Mouse (Mus musculus) WW6 (cell line): ENCODE results near the gene Hexim1.
A peak's percentile ranks its signal among the peaks of the same experiment; 100 is the strongest.

ENCODE experiments used
- DNase-seq: peaks from one replicate; pipeline ENCODE4 v3.0.0-alpha.2; 2013; ENCODE audit warnings: low read depth, low spot score

Gene Hexim1

DNA sequence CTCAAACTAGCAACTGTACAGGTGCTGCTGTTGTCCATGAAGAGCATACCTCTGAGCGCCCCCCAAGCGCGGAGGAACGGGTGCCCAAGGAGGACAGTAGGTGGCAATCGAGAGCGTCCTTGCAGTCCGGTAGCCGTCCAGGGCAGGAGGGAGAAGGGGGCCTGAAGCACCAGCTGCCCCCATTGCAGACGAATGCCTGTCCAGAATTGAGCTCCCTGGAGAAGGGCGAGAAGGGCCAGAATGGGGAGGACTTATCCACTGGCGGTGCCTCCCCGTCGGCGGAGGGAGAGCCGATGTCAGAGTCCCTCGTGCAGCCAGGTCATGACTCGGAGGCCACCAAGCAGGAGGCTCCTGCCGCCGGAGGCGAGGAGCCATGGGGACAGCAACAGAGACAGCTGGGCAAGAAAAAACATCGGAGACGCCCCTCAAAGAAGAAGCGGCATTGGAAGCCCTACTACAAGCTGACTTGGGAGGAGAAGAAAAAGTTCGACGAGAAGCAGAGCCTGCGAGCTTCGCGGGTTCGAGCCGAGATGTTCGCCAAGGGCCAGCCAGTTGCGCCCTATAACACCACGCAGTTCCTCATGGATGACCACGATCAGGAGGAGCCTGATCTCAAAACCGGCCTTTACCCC is 1.0 kb downstream of the Hexim1 start:
- DNase-seq: no peak

DNA sequence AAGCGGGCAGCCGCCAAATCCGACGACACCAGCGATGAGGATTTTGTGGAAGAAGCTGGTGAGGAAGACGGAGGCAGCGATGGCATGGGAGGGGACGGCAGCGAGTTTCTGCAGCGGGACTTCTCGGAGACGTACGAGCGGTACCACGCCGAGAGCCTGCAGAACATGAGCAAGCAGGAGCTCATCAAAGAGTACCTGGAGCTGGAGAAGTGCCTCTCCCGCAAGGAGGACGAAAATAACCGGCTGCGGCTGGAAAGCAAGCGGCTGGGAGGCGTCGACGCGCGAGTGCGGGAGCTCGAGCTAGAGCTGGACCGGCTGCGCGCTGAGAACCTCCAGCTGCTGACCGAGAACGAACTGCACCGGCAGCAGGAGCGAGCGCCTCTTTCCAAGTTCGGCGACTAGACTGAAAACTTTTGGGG is 1.6 kb downstream of the Hexim1 start:
- no peak for DNase-seq

DNA sequence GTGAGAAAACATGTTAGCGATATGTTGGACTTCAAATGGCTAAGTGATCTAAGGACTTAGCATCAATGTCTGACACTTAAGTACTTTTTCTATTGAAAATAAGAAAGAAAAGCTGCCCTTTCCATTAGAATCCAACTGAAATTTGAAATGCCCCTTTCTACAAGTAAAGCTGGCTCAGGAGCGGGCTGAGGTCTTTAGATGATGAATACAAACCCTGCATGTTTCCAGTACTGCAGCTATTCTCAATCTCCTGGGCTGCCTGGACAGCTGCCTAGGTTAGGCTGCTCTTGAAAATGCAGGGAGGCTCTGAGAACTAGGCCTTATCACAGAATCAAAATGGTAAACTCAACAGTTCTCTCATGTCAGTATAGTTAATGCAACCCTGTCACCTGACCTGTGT is 2.8 kb downstream of the Hexim1 start:
- DNase-seq: no peak

DNA sequence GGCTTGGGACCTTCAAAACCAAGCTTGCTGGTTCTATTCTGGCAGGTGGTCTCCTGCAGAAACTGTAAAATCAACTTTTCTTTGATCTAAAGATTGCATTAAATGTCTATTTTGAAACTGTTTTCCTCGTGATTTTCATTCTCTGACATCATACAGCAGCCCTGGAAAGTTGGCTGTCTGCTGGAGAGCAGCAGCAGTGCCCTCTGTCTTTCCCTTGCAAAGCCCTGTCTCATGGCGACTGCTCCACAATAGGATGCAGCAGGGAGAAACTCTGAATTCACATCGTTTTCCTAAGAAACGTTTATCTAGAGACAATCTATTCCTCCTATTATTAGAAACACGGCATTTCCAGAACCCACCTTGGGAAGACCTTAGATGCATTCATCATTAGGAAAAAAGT is 3.6 kb downstream of the Hexim1 start:
- no peak for DNase-seq

DNA sequence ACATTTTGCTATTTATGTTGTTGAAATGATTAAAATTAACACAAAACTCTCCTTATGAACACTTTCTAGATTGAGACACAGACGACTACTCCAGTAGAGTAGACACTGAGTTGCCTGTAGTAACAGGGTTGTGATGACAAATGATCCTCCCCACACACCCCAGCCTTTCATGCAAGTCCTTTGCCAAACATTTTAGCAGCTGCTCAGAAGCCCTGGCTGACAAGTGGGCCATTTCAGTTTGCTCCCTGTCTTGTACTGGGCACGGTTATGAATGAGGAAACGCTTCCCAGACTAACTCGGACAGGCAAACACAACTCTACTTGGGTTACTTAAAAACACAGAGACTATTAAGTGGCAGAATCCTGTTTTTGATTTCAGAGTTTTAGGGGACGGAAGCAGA is 4.3 kb downstream of the Hexim1 start:
- DNase-seq: no peak

DNA sequence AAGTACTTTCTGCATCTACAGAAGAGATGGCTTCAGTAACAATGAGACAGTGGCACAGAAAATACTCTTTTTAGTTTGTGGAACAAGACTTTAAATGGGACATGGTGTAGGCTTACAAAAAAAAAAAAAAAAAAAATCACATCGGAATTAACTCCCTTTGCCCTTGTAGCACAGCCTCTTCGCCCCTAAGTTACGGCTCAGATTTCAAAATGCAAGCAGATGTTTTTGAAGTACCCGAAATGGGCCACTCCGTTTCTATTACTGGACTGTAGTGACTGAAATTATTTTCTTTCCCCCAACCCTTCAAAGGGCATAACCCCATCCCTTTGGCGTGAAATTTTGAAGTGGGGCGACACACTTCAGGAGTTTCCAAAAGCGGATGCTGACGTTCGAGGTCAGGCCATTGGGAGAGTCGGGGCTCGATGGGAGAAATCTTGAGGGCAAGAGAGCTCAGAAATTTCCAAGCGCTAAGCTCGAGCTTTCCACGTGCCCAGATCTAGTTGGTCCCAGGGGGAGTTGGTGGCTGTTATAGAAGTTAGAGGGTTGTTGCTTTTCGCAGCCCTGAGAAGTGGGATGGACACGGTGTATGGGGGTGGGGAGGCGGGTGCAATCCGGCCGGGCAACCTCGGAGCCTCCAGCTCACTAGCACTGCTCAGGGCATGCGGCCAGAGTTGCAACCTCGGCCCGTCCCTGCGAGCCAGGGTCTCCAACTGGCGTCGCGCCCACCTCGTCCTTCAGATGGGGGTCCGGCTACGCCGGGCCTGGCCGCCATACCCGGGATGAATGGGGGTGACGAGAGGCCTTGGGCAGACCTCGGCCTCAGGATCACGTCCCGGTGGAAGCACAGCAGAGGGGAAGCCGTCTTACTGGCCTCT is 15.9 kb downstream of the Hexim1 start, which contains the start of gene Hexim2:
Gene Hexim2, plus strand, starts transcription at position 729 of the 875 bp plus-strand sequence.
- no peak for DNase-seq

DNA sequence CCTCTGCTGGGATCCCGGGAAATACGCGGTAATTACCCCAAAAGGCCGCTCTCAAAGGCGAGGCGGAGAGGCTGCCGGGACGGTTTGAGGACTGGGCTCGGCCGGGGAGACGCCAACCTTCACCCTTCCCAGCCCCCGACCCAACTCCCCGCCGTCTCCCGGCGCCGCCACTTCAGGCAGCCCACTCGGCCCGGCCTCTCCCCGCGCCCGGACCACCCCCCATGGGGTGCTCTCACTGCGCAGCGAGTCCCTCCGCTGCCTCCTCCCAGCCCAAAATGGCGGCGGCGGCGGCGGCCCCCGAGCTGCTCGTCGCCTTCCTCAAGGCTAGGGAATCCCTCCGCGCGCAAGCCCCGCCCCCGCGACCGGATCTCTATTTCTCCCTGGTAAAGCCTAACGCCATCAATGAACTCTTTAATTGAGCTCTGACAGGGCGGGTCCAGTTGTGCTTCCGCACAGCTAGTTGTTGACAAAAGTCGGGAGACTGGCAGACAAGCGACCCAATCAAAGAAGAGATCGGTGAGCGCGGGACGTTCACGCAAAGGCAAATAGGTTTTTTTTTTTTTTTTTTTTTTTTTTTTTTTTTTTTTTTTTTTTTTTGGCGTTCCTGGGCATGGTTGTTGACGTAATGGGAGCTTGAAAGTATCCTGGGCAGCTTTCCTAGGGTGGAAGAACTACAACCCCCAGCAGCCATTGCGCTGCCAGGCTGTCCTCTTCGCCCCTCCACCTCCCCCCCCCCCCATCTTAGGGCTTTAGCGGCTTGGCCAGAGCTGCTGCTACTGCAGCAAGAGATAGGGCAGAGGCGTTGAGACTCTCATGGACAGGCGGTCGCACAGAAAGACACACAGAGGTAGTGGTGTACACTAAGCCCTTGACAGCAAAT is 16.8 kb downstream of the Hexim1 start:
- peak; percentile 100 for DNase-seq

DNA sequence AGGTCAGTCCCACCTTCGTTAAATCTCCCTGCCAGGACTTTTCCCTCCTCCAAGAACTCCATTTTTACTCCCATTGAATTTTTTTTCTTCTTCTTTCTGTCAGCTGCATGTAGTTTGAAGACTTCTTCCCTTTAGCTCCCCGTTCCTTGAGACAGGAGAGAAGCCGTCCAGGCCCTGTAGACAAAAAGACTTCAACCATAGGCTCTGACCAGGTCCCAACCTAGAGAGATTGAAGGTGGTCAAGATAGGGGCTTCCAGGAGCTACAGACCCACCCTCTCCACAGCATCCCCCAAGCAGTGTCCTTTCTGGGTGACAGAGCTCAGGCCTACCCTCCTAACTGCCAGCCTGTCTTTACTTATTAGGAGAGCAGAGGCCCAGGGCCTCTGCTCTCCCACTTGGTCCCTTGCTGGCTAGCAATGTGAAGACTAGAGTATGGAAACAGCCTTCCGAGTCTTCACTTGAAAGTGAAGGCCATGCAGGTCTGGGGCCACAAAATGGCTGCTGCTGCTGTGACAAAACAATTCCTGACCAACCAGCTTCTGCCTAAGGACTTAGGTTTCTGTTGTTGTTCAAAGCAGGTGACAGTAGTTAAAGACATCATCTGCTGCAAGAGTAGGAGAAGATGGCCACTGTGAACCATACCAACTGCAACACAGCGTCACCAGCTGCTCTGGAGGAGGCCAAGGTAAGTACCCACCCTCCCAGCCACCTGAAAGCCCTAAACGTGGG is 17.6 kb downstream of the Hexim1 start:
- no peak for DNase-seq

DNA sequence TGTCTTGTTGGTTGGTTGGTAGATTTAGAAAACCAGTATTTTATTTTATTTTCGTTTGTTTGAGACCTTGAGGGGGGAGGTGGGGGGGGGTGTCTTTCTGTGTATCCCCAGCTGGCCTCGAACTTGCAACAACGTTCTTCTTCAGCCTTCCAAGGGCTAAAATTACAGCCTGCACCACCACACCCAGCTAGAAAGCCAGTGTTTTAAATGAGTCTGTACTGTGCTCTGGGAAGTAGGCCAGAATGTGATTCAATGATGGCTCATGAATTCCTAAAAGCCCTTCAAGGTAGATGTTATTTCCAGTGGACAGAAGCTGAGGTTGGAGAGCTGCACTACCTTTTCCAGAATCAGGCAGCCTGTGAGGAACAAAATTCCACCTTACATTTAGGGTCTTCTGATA is 18.2 kb downstream of the Hexim1 start:
- DNase-seq: no peak

DNA sequence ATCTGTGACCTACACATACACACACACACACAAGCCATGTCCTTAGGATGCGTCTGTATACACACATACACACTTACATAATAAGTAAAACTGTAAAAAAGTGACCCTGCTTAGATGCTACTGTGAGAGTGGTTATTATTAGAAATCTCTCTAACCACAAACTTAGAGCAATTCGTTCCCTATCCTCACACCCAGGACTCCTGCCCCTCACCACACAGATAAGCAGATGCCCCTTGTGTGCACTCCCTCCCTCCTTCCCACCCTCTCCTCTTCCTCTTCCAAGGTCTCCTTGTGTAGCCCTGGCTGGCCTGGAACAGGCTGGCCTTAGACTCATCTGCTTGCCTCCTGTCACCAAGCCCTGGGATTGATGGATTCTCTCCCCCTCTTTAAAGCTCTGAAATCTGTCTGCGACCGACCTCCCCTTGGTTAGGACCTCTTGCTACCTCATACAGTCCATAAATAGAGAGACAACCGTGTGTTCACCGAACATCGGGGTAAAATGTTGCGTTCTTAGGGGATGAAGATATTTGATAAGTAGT is 20.1 kb downstream of the Hexim1 start:
- DNase-seq: no peak

DNA sequence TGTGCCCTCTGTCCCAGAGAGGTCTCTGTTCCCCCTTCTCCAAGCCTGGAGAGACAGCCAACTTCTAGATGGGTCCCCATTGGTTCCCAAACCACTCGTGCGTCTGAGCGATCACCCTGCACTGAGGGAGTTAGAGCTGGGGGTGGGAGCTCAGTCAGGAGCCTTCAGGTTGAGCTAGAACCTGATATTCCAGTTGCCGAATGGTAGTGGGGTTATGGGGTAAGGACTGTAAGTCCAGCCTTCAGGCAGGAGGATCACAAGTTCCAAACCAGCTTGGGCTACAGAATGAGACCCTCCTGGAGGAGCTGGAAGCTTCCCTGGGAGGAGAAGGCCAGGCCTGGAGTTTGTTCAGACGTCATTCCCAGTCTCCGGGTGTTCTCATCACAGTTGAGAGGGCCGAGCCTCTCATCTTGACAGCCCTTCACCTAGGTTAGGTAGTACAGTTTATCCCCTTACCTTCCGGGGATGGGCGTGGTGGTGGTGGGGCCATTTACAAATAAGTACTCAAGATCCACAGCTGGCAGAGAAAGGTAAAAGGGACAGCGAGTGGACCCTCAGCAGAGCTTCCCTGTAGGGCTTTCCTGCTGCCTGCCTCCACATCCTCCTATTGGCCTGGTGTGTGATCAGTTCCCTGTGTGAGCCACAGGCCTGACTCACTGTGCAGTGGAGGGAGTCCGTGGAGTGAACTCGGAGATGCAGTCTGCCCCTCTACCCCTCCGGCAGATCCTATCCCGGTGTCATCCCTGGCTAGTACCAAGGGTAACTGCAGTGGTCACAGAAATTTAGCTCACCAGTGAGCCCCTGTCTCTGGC is 24.1 kb downstream of the Hexim1 start:
- no peak for DNase-seq

DNA sequence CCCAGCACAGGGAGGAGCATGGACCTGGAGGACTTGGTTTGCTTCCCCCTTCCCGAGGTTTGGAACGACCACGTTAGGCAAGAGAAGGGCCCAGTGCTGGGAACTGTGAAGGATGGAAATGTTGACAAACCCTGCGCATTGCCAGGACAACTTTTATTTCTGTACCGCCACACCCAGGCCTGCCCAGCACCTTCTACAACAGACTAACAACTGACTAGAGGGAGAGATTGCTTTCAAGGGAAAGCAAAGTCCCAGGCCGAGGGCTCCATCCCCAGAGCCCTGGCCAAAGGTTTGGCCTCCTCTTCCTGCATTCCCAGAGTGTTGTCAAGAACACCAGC is 24.7 kb downstream of the Hexim1 start:
- DNase-seq: no peak

DNA sequence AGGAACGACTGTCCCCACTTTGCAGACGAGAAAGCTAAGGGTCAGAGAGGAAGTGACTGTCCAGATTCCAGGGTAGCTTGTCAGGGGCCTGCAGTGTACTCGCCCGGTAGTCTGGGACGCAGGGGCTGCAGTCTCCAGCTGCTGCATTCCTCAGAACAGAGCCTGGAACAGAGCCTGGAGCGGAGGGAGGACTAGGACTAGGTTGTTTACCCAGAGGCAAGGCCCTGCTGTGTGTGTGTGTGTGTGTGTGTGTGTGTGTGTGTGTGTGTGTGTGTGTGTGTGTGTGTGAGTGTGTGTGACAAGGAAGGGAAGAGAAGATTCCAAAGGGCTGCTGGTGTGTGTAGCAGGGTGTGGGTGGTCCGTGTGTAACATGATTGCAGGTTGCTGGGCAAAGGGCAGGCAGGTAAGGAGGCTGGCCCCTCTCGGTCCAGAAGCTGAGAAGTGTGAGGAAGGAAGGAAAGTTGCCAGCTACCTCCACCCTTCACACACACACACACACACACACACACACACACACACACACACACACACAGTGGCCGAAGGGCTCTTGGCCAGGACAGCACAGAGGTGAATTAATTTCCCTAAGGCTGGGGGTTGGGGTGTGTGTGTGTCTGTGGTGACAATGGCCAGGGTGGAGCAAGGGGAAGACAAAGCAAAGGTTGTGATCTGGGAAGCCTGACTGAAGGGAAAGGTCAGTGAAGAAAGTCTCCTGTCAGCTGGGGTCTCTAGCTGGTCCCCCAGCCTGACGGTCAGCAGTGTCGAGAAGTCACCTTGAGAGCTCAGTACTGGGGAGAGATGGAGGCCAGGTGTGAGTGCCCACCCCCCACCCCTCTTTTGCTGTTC is 25.3 kb downstream of the Hexim1 start:
- no peak for DNase-seq

DNA sequence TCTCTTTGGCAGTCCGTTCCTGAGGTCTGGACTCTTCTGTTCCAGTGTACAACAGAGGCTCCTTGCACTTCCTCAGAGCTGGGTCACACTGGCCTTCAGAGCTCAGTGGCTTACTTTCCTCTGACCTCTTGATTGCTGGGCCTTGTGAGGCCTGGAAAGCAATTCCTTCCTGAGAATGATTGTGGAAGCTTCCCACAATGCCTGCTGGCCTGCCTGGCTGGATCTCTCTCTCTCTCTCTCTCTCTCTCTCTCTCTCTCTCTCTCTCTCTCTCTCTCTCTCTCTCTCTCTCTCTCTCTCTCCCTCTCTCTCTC is 25.9 kb downstream of the Hexim1 start:
- no peak for DNase-seq

DNA sequence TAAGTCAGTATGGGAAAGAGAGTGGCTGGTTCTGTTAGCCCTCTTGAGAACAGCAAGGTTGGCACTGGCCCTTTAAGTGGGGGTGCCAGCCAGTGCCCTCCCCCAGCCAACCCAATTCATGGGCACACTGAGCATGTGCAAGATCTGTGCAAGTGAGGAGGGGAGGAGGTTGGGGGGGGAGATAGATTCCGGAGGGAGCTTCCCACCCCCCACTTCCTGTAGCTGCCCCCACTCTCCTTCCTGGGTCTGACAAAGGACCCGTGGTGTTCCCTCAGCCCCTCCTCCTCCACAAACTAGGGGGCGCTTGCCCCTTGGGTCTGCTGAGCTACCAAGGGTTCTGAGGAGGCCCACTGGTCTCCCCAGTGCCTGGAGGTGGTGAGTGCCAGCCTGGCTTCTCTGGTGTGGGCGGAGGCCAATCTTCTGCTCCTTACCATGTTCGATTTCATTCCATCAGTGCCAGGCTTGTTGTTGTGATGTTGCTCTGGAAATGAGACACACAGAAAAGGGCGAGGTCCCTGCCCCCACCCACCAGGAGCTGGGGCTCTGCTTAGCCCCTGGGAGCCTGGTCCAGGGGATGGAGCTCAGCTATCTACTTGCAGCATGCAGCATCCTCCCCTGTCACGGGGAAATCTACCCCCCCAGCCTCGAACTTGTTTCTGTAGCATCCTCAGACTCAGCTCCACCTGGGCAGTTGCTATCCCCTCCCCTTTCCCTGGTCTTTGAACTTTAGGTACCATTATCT is 26.6 kb downstream of the Hexim1 start:
- no peak for DNase-seq

DNA sequence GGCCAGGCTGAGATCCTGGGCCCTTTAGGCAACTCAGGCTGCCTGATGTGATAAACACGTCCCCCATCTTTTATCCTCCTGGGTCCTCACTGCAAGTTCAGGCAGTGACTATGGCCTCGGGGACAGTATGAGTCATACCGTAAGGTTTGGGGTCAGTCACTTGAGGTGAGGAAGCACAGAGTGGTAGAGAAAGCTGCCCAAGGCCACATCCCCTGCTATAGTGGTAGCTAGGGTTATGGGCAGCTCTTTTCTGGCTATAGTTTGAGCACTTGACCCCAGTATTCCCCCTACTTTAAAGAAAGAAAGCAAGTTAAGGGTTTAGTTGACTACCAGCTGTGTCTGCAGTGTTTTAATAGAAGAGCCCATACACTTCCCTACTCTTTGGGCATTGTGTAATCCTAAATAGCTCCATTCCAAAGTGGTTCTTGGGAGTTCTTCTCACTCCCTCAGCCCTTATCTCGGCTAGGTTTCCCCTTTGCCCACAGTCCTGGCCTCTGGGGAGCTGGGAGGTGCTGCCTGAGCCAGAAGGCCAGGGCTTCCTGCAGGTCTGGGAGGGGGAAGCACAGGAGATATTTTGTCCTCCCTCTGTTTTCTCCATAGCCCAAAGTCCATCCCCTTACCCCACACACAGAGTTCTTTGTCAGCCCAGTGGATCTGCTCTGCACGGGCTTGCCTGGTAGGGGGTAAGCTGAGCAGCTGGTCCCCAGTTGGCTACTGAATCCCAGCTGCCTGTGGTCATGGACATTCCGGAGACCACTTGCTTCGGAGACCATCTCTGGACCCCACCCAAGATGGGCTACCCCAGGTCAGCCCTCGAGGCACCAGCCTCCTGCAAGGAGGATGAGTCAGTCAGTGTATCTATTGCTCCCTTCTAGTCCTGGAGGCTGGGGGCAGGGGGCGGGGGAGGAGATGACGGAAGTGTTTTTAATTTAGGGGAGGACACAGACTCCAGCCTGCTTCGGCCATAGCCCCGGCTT is 28.6 kb downstream of the Hexim1 start:
- no peak for DNase-seq

DNA sequence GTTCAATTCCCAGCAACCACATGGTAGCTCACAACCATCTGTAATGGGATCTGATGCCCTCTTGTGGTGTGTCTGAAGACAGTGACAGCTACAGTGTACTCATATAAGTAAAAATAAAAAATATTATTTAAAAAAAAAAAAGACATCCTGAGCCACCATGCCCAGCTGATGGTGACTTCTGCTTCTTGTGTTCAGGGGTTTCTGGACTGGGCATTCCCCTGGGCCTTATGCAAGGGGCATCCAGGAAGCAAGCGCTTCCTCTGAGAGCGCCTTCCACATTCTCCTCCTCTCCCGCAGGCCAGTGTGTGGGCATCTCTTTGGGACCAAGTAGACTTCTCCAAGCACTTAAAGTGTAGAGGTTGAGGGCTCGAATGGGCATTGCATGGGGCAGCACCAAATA is 30.4 kb downstream of the Hexim1 start:
- no peak for DNase-seq

DNA sequence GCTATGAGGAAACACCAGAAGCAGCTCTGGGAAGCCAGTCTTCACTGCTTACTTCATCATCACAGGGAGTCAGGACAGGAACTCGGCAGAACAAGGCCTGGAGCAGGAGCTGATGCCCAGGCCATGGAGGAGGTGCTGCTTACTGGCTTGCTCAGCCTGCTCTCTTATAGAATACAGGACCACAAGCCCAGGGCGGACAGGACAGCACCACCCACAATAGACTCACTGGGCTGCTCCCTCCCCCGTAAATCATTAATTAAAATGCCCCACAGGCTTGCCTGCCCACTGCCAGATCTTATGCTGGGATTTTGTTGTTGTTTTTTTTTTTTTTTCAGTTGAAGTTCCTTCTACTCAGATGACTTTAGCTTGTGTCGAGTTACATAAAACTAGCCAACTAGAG is 31.7 kb downstream of the Hexim1 start:
- DNase-seq: no peak
